Mouse (Mus musculus) hindbrain, embryonic 12.5 days (tissue): ENCODE results near the gene Arpc1b. TPM values are rescaled to one million over a fixed set of nuclear protein-coding genes. Genes with fewer than 3 reads are reported as not detected.
A peak's percentile ranks its signal among the peaks of the same experiment; 100 is the strongest.
"Not testable (repeated sequence)": the region's sequence is repeated elsewhere in the genome, so short reads cannot be mapped to it uniquely, and the experiment has no call there.

Experiments used
- ATAC-seq: fragments of 200-750 bp; cut with Nextera tagmentation; 2 replicates; pipeline ENCODE4 v1.8.0; 2017; ENCODE audit warnings: moderate TSS enrichment; ENCODE audit not compliant: low FRiP score
- H3K27ac ChIP-seq: fragments of 300-500 bp; sonication (generic); 2 replicates; pipeline ENCODE4 v1.5.1; 2016; ENCODE audit warnings: mild to moderate bottlenecking
- H3K27me3 ChIP-seq: fragments of 300-500 bp; sonication (generic); 2 replicates; pipeline ENCODE4 v1.6.1; 2016; ENCODE audit warnings: mild to moderate bottlenecking
- H3K36me3 ChIP-seq: fragments of 300-500 bp; sonication (generic); 2 replicates; pipeline ENCODE4 v1.6.1; 2016; ENCODE audit warnings: mild to moderate bottlenecking
- H3K4me1 ChIP-seq: fragments of 300-500 bp; sonication (generic); 2 replicates; pipeline ENCODE4 v1.6.1; 2016
- H3K4me2 ChIP-seq: fragments of 300-500 bp; sonication (generic); replicated peaks from 2 replicates; pipeline ENCODE4 v1.6.1; 2016; ENCODE audit warnings: mild to moderate bottlenecking
- H3K4me3 ChIP-seq: fragments of 300-500 bp; sonication (generic); 2 replicates; pipeline ENCODE4 v1.5.1; 2016; ENCODE audit warnings: mild to moderate bottlenecking
- H3K9ac ChIP-seq: fragments of 300-500 bp; sonication (generic); 2 replicates; pipeline ENCODE4 v1.6.1; 2016; ENCODE audit warnings: mild to moderate bottlenecking, moderate library complexity
- H3K9me3 ChIP-seq: fragments of 300-500 bp; sonication (generic); replicated peaks from 2 replicates; pipeline ENCODE4 v1.6.1; 2016; ENCODE audit warnings: mild to moderate bottlenecking
- WGBS: fragments of 180-500 bp; shearing (Covaris S2); methylation state at CpG from one replicate; pipeline ENCODE4 v1.1.7; 2016; 5-methylcytosine and 5-hydroxymethylcytosine counted together
- polyA plus RNA-seq: library from polyadenylated mRNA; unstranded; fragments of >200 nt; fragmentation: Nextera tagmentation; extraction: Ambion mirVana; gene quantifications from 2 replicates; pipeline ENCODE4 v1.2.1, GENCODE M21; 2016

The Arpc1b gene
- polyA plus RNA-seq = 95.5 and 108 TPM in 2 replicates

DNA sequence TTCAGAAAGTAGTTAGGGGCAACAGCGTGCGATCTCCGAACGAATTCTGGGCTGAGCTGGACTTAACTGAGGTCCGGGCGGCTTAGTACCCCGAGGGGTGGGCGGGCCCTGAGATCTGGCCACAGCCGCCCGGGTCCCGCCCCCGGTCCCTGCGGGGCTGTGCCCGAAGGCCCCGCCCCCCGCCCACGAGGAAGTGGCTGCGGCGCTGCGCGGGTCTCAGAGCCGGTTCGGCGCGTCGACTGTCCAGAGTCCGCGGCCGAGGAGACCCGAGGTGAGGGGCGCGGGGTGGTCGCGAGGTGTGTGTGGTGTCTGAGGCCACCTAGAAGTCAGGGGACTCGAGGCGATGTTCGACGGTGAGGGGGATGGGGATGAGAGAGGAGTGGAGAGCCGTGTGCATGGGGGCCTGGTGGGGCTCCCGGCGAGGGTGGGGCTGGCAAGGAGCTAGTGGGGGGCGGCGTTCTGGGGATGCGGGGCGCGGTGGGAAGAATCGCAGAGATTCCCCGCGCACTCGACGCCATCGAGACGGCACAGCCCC is at the start of gene Arpc1b:
Gene Arpc1b, plus strand, starts transcription at position 145 of the 535 bp plus-strand sequence.
- WGBS = 1% methylated on average over 43 of the region's 53 CpGs
- Histone ChIP-seq H3K4me3 (peak within 1 kb of the TSS; percentile 46), H3K36me3 (peaks cover 27% of the 10 kb centered on the region), H3K27ac (no peak within 1 kb of the TSS), H3K4me1 (peaks cover 12% of the 10 kb centered on the region), H3K9me3 (no peaks in the 10 kb centered on the region), H3K27me3 (peaks cover 30% of the 10 kb centered on the region), H3K4me2 (peak within 1 kb of the TSS; percentile 75), H3K9ac (peak within 1 kb of the TSS; percentile 64)
- peak; percentile 44; the same call in 1 of the 2 replicates for ATAC-seq

- H3K9me3 ChIP-seq = no peaks in the 10 kb centered on the region
- H3K4me3 ChIP-seq = no peak overlapping the region
- no peaks in the 10 kb centered on the region for H3K4me1 ChIP-seq
- H3K27ac ChIP-seq = no peak overlapping the region
- H3K36me3 ChIP-seq = no peaks in the 10 kb centered on the region
- no peak for ATAC-seq
- no peak overlapping the region for H3K9ac ChIP-seq
- peaks cover 4% of the 10 kb centered on the region; the same call in 1 of the 2 replicates for H3K27me3 ChIP-seq
- H3K4me2 ChIP-seq = no peak overlapping the region
- 90% methylated on average over 1 of the region's 1 CpGs for WGBS
Measured at GRCm38 (mm10) chr5:145064765-145065340, 49.2 kb upstream of the Arpc1b start.

- Histone ChIP-seq H3K27me3 (peaks cover 4% of the 10 kb centered on the region; the same call in 1 of the 2 replicates), H3K9me3 (no peaks in the 10 kb centered on the region), H3K4me1 (no peaks in the 10 kb centered on the region), H3K9ac (no peak overlapping the region), H3K27ac (no peak overlapping the region), H3K4me2 (no peak overlapping the region), H3K36me3 (no peaks in the 10 kb centered on the region), H3K4me3 (no peak overlapping the region)
- 70% methylated on average over 3 of the region's 3 CpGs for WGBS
- no peak for ATAC-seq
Measured at GRCm38 (mm10) chr5:145068863-145069262, 45.2 kb upstream of the Arpc1b start.

DNA sequence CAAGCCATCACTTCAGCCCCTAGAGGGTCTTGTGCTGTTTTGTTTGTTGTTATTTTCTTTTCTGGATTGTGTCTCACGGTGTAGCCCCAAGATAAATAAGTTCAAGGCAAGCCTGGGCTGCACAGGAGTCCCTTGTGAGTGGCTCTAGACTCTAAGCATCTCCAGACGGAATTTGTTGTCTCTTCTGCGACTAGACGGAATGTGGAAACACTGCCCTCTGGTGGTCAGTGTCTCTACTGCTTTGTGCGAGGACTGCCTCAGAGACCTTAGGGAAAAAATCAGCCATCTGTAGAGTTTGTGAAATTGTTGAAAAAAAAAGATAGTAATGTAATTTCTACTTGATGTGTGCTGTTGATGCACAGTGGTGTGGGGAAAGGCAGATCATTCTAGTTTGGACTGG is 44.3 kb upstream of the Arpc1b start:
- no peak overlapping the region for H3K4me2 ChIP-seq
- no peak overlapping the region for H3K27ac ChIP-seq
- H3K27me3 ChIP-seq = peaks cover 4% of the 10 kb centered on the region; the same call in 1 of the 2 replicates
- no peak for ATAC-seq
- H3K9ac ChIP-seq = no peak overlapping the region
- no peaks in the 10 kb centered on the region for H3K36me3 ChIP-seq
- H3K4me3 ChIP-seq = no peak overlapping the region
- WGBS = 2% methylated on average over 5 of the region's 5 CpGs
- H3K4me1 ChIP-seq = no peaks in the 10 kb centered on the region; the same call in 1 of the 2 replicates
- H3K9me3 ChIP-seq = no peaks in the 10 kb centered on the region

DNA sequence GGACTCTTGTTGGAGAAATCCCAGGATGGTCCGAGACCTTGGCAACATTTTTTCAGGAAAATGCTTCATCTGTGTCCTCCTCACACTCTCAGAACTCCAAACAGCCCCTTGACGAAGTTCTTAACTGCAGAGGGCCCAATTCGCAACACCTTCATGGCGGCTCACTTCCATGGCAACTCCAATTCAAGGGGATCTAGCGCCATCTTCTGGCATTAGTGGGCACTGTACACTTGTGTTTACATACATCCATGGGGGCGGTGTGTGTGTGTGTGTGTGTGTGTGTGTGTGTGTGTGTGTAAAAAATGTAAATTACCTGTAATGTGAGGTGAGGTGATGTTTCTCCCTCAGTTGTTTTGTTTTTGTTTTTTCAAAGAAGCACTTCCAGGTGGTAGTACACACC is 42.7 kb upstream of the Arpc1b start:
- peaks cover 4% of the 10 kb centered on the region; the same call in 1 of the 2 replicates for H3K27me3 ChIP-seq
- ATAC-seq = no peak
- no peaks in the 10 kb centered on the region for H3K9me3 ChIP-seq
- WGBS = 56% methylated on average over 6 of the region's 6 CpGs
- H3K4me3 ChIP-seq = no peak overlapping the region
- H3K4me2 ChIP-seq = no peak overlapping the region
- no peaks in the 10 kb centered on the region; the same call in 1 of the 2 replicates for H3K4me1 ChIP-seq
- H3K36me3 ChIP-seq = no peaks in the 10 kb centered on the region
- no peak overlapping the region for H3K9ac ChIP-seq
- no peak overlapping the region for H3K27ac ChIP-seq

GRCm38 (mm10) chr5:145075081-145075480 is 38.9 kb upstream of the Arpc1b start:
- no peak for ATAC-seq
- Histone ChIP-seq H3K4me1 (no peaks in the 10 kb centered on the region; the same call in 1 of the 2 replicates), H3K4me2 (no peak overlapping the region), H3K27ac (no peak overlapping the region), H3K9ac (no peak overlapping the region), H3K27me3 (no peaks in the 10 kb centered on the region), H3K36me3 (no peaks in the 10 kb centered on the region), H3K9me3 (no peaks in the 10 kb centered on the region), H3K4me3 (no peak overlapping the region)
- 56% methylated on average over 3 of the region's 3 CpGs for WGBS

GRCm38 (mm10) chr5:145081866-145082613 is 32.0 kb upstream of the Arpc1b start:
- no peak for ATAC-seq
- H3K4me2 ChIP-seq = no peak overlapping the region
- peaks cover 4% of the 10 kb centered on the region; the same call in 1 of the 2 replicates for H3K36me3 ChIP-seq
- peaks cover 13% of the 10 kb centered on the region for H3K4me1 ChIP-seq
- no peaks in the 10 kb centered on the region for H3K27me3 ChIP-seq
- no peak overlapping the region for H3K9ac ChIP-seq
- H3K4me3 ChIP-seq = no peak overlapping the region
- H3K27ac ChIP-seq = no peak overlapping the region
- H3K9me3 ChIP-seq = no peaks in the 10 kb centered on the region
- WGBS = 91% methylated on average over 10 of the region's 10 CpGs

- H3K27me3 ChIP-seq, H3K9me3 ChIP-seq, H3K36me3 ChIP-seq: not testable (repeated sequence)
- WGBS = 57% methylated on average over 6 of the region's 6 CpGs
- H3K9ac ChIP-seq = peak overlapping the region; percentile 91
- H3K4me1 ChIP-seq = peaks cover 13% of the 10 kb centered on the region
- peak; percentile 55 for ATAC-seq
- H3K4me3 ChIP-seq = peak overlapping the region; percentile 79
- H3K27ac ChIP-seq = peak overlapping the region; percentile 89
- H3K4me2 ChIP-seq = peak overlapping the region; percentile 90
Measured at GRCm38 (mm10) chr5:145083201-145083600, 30.8 kb upstream of the Arpc1b start.

GRCm38 (mm10) chr5:145083632-145084451 is 30.2 kb upstream of the Arpc1b start, which contains the start of the genes Arpc1a and Kpna7:
Gene Arpc1a (plus strand): TSS chr5:145083830.
Gene Kpna7 (minus strand): TSS chr5:145084030.
- peak within 1 kb of the TSS; percentile 89 for H3K27ac ChIP-seq
- H3K27me3 ChIP-seq = no peaks in the 10 kb centered on the region
- peak; percentile 97 for ATAC-seq
- peak within 1 kb of the TSS; percentile 79 for H3K4me3 ChIP-seq
- peaks cover 13% of the 10 kb centered on the region for H3K4me1 ChIP-seq
- H3K36me3 ChIP-seq = peaks cover 4% of the 10 kb centered on the region
- 2% methylated on average over 54 of the region's 54 CpGs for WGBS
- peak within 1 kb of the TSS; percentile 90 for H3K4me2 ChIP-seq
- H3K9me3 ChIP-seq = no peaks in the 10 kb centered on the region
- peak within 1 kb of the TSS; percentile 91 for H3K9ac ChIP-seq

DNA sequence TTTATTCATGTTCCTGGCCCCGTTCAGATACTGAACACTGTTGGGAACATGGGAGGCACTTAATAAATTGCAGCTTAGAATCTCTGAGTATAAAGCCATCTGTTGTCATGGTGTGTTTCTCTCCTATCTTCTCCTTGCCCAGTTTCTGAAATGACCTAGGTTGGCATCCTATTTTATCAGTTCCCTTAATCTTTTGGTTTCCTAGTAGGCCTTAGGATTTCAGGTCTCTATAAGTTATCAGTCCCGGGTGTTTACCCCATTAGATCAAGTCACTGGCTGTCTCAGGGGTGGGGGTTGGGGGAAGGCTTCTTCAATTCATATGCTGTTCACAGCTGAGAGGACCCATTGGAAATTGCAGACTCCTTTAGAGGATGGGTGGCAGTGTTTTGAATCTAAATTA is 29.2 kb upstream of the Arpc1b start:
- peaks cover 4% of the 10 kb centered on the region for H3K36me3 ChIP-seq
- H3K4me3 ChIP-seq = peak overlapping the region; percentile 79
- H3K9me3 ChIP-seq = no peaks in the 10 kb centered on the region
- ATAC-seq = no peak
- peak overlapping the region; percentile 90 for H3K4me2 ChIP-seq
- 86% methylated on average over 2 of the region's 2 CpGs for WGBS
- no peaks in the 10 kb centered on the region for H3K27me3 ChIP-seq
- no peak overlapping the region for H3K27ac ChIP-seq
- H3K9ac ChIP-seq = peak overlapping the region; percentile 91
- peaks cover 13% of the 10 kb centered on the region for H3K4me1 ChIP-seq

- H3K4me3 ChIP-seq = no peak overlapping the region
- no peak for ATAC-seq
- H3K9ac ChIP-seq = no peak overlapping the region
- H3K27ac ChIP-seq = no peak overlapping the region
- no peaks in the 10 kb centered on the region for H3K9me3 ChIP-seq
- H3K36me3 ChIP-seq = peaks cover 24% of the 10 kb centered on the region
- H3K4me2 ChIP-seq = no peak overlapping the region
- WGBS = 96% methylated on average over 2 of the region's 2 CpGs
- peaks cover 13% of the 10 kb centered on the region for H3K4me1 ChIP-seq
- H3K27me3 ChIP-seq = no peaks in the 10 kb centered on the region
Measured at GRCm38 (mm10) chr5:145088186-145088585, 25.8 kb upstream of the Arpc1b start.

- no peaks in the 10 kb centered on the region for H3K9me3 ChIP-seq
- 97% methylated on average over 3 of the region's 3 CpGs for WGBS
- peaks cover 40% of the 10 kb centered on the region for H3K36me3 ChIP-seq
Measured at GRCm38 (mm10) chr5:145089878-145090277, 24.1 kb upstream of the Arpc1b start.

More at GRCm38 (mm10) chr5:145089878-145090277, 24.1 kb upstream of the Arpc1b start:
- no peak for ATAC-seq
- H3K9ac ChIP-seq = no peak overlapping the region
- no peak overlapping the region for H3K4me2 ChIP-seq
- no peaks in the 10 kb centered on the region for H3K27me3 ChIP-seq
- no peak overlapping the region for H3K27ac ChIP-seq
- no peak overlapping the region for H3K4me3 ChIP-seq
- H3K4me1 ChIP-seq = peaks cover 6% of the 10 kb centered on the region
